Mouse (Mus musculus): ENCODE results near the gene Btbd2.
"Not testable (repeated sequence)": the region's sequence is repeated elsewhere in the genome, so short reads cannot be mapped to it uniquely, and the experiment has no call there.

DNA sequence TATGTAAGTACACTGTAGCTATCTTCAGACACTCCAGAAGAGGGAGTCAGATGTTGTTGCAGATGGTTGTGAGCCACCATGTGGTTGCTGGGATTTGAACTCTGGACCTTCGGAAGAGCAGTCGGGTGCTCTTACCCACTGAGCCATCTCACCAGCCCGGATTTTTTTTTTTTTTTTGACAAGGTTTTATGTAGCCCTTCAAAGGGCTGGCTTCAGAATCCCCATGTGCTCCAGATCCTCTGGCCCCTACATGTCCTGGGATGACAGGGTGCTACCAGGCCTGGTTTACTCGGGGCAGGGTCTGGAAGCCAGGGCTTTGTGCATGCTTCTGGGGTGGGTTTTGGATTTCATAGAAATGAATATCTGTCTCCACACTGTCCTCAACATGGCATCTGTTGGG, 51.1 kb downstream of the Btbd2 start, which contains the start of gene Gm49322:
- not testable (repeated sequence) for TF ChIP-seq CTCF, POLR2A (IDR thresholded peaks at IDR 0.05; ENCODE audit: insufficient read depth, low read depth, low read length)

All from olfactory bulb, adult 2 months (tissue).